Mouse (Mus musculus) frontal cortex, postnatal 10 days (tissue): ENCODE results near the gene Exoc6.
"Not testable (repeated sequence)": the region's sequence is repeated elsewhere in the genome, so short reads cannot be mapped to it uniquely, and the experiment has no call there.

ENCODE experiments used
- DNase-seq, 2 experiments: peaks; one replicate each; pipeline ENCODE4 v3.0.0; 2022; ENCODE audit warnings: low spot score in 2 of 2, mixed read lengths in 1 of 2

The Exoc6 gene

DNA sequence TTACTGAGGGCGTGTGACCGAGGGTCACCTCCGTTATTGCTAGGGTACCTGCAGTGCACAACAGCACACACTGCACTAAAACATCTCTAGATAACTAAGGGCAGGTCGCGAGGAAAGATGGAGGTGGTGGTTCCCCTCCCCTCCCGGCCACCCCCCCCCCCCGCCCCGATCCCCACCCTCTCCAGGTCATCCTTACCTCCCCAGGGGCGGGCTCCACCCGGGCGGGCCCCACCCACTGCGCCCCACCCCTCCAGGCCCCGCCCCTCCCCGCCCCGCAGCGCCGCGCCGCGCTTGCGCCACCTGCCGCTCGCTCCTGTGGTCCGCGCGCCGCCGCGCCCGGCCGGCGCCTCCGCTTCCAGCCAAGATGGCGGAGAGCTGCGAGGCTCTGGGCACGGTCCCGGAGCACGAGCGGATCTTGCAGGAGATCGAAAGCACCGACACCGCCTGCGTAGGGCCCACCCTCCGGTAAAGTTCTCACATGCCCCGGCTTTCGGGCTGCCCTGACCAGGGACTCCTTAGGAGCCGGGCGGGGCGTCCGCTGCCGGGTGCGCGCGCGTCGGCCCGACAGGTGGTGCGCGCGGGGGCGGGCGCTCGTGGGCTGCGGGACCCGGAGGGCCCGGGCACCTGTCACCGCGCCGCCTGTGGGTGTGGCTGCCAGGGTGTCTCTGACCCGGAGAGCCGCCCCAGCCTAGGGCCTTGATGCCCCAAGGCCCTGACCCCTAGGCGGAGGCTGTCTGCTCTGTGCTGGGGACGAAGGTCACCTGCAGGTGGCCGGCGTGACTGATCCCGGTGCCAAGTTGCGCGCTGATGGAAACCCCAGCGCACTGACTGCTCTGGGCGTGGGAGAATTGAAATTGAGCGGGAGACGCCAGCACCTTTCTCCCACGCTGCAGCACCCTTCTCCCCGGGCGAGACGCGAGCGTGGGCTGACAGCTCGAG lies at the start of gene Exoc6:
Gene Exoc6 (plus strand): TSS at position 318 of the 939 bp plus-strand sequence.
- DNase-seq: peak; percentile 44 to 70

GRCm38 (mm10) chr19:37502996-37503395 lies 47.2 kb upstream of the Exoc6 start:
- DNase-seq: no peak

DNA sequence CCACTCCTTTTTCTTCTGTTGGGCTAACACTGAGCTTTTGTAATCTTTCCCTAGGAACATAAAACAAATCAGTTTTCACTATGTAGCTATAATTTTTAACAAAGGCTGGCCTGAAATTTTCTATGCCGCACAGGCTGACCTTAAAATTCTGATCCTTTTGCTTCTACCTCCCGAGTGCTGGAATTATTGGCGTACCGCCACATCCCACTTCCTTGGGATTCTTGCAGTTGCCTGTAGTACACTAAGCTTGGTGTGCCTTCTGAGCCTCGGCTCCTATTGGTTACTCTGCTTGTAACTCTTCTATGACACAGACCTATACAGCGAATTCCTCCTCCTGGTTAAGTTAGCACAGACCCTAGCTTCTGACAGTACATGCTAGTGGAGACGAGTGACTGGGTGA lies 44.2 kb upstream of the Exoc6 start:
- no peak for DNase-seq

GRCm38 (mm10) chr19:37506614-37507013 lies 43.6 kb upstream of the Exoc6 start:
- DNase-seq: no peak

DNA sequence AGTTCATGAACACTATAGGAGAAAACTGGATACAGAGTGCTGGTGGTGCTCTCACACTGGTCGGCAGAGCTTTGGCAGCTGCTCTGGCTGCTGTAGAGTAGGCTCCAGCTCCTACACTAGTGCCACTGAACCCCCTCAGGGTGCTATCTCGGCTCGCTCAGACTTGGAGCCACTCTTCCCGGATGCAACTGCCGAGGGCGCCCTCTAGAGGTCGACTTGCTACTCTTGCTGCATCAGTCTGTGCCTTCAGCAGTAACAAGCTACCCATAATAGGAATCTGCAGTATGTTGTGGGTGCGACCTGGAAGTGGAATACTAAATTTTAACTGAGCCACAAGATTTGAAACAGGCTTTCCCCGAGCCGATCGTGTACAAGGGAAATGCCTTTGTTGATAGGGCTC lies 40.5 kb upstream of the Exoc6 start:
- DNase-seq: peak; percentile 44 to 69

DNA sequence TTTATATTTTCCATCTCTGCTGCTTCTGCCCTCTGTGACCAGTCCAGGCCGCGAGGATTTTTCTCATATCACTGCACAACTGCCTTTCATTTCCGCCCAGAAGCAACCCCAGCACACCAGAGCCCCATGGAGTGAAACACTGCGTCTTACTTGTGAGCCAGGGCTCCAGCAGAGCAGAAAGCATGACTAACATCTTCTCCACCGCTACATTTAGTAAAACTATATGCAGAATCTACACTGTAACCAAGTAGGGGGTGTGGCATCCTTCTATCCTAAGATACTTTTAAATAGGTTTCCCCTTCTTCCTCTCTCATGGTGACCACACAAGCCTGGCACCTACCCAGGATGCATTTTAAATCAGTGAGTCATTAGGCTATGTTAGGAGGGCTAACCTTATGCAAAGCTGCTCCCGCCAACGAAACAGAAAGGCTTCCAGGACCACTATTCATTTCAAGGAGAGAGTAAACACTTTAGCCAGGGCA lies 35.4 kb upstream of the Exoc6 start:
- no peak for DNase-seq

GRCm38 (mm10) chr19:37517419-37517818 lies 32.8 kb upstream of the Exoc6 start:
- no peak for DNase-seq

DNA sequence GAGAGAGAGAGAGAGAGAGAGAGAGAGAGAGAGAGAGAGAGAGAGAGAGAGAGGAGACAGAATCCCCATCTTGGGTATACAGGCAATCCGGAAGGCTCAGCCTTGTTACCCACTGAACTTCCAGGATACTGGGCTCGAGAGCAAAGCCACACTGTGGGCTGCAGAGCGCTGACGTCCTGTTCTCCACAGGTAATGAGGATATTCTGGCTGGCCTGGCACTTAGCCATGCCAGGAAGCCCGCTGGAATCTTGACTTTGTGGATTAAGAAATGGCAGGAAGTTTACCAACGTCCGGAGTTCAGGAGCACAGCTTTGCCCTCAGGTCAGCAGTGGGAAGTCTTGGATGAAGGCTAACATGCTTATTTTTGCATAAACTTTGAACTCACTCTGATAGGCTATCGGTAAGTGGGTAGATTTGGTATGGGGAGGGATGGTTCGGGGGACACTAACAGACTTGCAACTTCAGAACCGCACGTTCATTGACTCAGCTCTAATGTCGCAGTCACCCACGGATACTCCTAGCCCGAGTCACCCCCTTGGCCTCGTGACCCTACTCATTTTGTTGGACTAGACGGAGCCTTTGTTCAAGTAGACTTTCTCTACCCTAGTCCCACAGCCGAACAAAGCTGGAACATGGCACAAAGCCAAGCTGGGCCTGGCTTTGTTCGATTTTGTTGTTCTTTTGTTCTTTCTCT lies 29.3 kb upstream of the Exoc6 start:
- DNase-seq: no peak

DNA sequence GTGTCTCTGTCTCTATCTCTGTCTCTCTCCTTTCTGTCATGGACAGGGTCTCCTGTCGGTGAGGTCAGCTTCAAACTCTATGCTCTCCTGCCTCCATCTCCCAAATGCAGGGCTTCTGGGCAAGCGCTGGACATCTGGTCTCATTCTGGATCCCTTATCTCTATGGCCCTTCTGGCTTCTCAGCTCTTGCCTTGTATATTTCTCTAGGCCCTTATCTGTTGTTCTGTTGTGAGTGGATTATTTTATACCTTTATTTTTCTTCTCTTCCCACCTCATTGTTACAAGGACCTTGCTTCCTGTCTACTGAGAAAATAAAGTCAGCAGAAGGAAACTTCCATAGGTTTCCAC lies 28.8 kb upstream of the Exoc6 start:
- no peak for DNase-seq

GRCm38 (mm10) chr19:37523280-37524062 lies 26.7 kb upstream of the Exoc6 start:
- DNase-seq: no peak

GRCm38 (mm10) chr19:37525925-37526324 lies 24.3 kb upstream of the Exoc6 start:
- DNase-seq: no peak

- no peak for DNase-seq
These were observed 23.4 kb upstream of the Exoc6 start for GRCm38 (mm10) chr19:37526768-37527167.

DNA sequence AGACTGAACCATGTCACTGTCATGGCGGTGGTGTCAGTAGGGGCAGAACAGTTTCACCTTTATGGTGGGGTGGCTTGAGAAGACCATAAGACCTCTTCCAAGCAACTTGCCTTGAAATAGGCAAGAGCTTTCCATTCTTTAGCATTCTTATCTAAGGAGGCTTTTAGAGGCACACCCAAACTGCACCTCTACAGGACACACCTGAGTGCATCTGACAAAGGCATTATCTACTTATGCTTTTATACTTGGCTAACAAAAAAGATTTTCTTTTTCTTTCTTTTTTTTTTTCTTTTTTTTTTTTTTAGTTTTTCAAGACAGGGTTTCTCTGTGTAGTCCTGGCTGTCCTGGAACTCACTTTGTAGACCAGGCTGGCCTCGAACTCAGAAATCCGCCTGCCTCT lies 22.5 kb upstream of the Exoc6 start:
- not testable (repeated sequence) for DNase-seq

- DNase-seq: no peak
These were observed 21.6 kb upstream of the Exoc6 start for GRCm38 (mm10) chr19:37528581-37528980.

- DNase-seq: no peak
These were observed 20.9 kb upstream of the Exoc6 start for GRCm38 (mm10) chr19:37529296-37529695.

DNA sequence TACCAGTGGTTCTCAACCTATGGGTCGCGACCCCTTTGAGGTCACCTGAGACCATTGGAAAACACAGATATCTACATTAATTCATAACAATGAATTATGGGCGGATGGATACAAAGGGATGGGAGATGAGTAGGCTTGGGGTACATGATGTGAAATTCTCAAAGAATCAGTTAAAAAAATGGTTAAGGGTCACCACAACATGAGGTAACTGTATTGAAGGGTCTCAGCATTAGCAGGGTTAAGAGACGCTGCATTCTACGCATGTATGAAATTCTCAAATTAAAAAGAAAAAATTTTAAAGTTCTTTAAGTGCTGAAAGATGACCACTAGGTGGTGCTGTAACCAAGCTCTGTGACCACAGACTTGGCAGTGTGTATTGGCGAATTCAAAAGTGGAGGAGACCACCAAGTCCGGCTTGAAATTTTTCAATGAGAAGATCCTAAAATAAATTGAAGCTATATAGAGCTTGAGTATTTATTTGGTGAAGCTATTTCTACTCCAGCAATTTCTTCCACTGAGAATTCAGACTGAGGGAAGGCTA lies 20.2 kb upstream of the Exoc6 start:
- DNase-seq: no peak

DNA sequence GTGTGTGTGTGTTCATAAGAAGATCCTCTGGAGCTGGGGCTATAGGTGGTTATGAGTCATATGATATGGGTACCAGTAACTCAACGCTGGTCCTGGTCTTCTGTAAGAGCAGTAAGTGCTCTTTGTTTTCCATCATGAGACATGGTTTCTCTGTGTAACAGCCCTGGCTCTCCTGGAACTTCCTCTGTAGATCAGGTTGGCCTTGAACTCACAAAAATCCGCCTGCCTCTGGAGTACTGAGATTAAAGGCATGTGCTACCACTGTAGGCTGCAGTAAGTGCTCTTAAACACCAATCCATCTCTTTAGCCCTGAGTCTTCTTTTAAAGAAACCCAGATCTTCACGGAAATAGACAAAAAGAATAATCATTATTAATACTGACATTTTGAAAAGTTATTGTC lies 19.6 kb upstream of the Exoc6 start:
- DNase-seq: no peak

- DNase-seq: no peak
These were observed 18.9 kb upstream of the Exoc6 start for GRCm38 (mm10) chr19:37531200-37531845.

DNA sequence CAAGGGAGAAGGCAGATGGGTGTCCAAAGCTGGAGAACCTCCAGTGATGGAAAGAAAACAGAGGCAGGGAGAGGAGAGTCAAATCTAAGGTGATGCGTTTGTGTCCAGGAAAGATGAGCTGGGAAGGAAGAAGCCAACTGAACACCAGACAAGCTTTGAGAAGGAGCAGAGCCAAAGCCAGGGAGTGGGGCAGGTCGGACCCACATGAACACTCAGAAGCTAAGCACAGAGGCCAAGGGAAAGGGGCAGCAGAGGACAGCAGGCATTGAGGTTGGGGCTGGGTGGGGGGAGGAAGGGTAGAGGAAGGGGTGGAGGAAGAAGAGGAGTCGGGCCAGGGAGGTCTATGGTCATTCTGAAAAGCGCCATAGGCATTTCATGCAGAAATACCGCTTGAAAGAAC lies 17.0 kb upstream of the Exoc6 start:
- DNase-seq: no peak

DNA sequence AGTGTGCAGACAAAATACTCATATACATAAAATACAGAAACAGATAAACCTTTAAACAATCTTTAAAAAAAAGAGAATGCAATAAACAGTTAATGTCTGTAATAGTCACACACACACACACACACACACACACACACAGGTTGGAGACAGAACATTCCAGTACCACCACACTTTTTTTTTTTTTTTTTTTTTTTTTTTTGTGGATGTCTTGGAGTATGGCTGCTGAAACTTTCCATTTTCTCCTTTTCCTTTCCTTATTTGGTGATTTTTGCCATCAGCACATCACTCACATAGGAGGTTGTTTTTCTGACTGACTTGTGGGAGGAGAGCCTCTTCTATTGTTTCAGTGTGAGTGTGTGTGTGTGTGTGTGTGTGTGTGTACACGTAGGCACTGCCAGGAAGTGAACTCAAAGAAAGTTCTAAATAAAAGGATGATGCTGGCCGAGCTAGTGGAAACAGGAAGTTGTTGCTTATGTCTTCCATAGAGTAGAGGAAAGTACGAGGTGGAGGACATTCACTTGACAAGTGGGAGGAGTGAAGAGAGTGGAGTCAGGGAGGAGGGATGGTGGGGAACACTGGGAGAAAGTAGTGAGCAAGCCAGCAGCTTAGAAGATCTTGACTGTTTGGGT lies 15.4 kb upstream of the Exoc6 start:
- DNase-seq: no peak

GRCm38 (mm10) chr19:37536426-37536825 lies 13.8 kb upstream of the Exoc6 start:
- DNase-seq: no peak
